Mouse (Mus musculus) liver, embryonic 14.5 days (tissue): ENCODE measurements around the gene Acot7.

ENCODE experiments used
- CTCF ChIP-seq: IDR thresholded peaks from 2 replicates; pipeline ENCODE4 v1.5.1; 2016; ENCODE audit warnings: antibody characterized with exemption, low read depth, control low read depth
- EP300 ChIP-seq: IDR thresholded peaks from 2 replicates; pipeline ENCODE4 v1.6.1; 2016; ENCODE audit warnings: antibody characterized with exemption, low read depth

GRCm38 (mm10) chr4:152161601-152162000 lies 16.3 kb upstream of the Acot7 start:
- TF ChIP-seq EP300, result no peak
- no peak for TF ChIP-seq CTCF
